Mouse (Mus musculus): ENCODE results near the gene Alox12b.

The Alox12b gene

DNA sequence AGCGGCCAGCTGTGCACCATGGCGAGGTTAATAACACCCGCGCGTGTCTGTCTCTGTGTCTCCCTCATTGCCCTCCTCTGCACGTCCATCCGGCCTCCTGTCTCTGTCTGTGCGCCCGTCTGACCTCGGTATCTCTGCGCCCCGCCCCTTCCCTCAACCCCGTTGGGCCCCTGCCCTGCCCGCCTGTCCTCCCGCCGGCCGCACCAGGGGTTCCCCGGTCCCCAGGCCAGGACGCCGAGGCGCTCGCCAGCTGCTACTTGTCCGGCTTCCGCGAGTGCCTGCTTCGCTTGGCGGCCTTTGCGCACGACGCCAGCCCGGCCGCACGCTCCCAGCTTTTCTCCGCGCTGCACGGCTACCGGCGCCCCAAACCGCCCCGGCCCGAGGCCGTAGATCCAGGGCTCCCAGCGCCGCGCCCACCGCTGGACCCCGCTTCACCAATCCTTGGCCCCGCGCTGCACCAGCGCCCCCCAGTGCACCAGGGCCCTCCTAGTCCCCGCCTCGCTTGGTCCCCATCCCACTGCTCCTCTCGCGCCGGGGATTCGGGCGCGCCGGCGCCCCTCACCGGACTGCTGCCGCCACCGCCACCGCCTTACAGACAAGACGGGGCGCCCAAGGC lies 34.3 kb upstream of the Alox12b start, which contains the start of gene 9130213A22Rik:
Gene 9130213A22Rik, minus strand, starts transcription at position 254 of the 616 bp plus-strand sequence.
- in situ Hi-C loops (cut with MboI, MseI), result loop anchor here (5.0 to 25.0 kb wide), 3 partner anchors 60 to 1115 kb away; partner anchors contain the start of genes 0610010K14Rik, Bcl6b, Gm21988 and Rnasek

DNA sequence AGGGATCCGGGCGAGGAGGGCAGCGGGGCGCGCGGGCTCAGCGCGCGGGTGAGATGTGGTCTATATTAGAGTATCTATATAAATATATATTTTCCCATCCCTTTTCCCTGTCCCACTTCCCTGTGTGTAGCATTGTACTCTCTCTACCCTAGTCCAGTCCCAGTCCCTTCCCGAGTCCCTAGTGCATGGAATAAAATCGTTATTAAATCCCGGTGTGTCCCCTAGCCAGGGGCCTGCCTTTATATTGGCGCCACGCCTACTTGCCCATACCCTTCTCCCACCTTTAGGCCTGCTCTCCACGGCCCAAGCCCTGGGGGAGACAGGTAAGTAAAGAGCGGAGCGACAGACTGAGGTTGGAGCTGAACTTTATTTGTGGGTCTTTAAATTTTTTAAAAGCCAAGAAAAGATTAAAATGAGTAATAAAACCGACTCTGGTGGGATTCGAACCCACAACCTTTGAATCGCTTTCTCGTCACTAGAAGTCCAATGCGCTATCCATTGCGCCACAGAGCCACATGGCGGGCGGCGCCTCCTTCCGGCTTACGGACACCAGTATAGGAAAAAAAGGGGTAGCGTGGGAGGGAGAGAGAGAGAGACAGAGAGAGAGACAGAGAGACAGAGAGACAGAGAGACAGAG lies 33.6 kb upstream of the Alox12b start:
- in situ Hi-C loops (cut with MboI, MseI), result loop anchor here (5.0 to 25.0 kb wide), 3 partner anchors 61 to 1114 kb away; partner anchors contain the start of genes 0610010K14Rik, Bcl6b, Gm21988 and Rnasek

DNA sequence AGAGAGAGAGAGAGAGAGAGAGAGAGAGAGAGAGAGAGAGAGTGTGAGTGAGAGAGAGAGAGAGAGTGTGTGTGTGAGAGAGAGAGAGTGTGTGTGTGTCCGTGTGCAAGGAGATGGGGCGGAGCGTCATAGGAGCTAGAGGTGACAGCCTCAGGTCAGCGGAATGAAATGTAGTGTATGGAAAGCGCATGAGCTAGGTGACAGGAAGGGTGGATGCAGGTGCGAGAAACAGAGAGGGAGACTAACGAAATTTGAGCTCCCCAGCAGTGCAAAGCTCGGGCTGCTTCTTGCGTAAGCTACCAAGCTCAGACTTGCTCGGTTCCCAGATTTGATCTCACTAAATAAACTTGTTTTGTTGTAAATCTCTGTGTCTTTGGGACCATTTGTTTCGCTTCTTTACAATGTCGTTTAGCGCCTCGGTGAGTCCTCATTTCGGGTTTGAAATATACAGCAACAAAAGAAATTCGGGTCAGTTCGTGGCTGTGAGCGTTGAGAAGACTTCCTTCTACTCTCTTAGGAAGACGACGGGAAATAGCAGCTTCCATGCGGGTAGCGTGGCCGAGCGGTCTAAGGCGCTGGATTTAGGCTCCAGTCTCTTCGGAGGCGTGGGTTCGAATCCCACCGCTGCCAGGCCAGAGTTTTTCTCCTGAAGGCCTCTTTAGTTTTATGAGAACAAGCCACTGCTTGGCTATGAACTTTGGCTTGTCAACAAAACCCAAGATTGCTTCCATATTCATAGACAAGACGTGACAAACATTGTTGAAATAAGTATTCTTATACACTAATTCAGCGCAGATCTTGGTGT lies 32.9 kb upstream of the Alox12b start:
- in situ Hi-C loops (cut with MboI, MseI), result loop anchor here (5.0 to 25.0 kb wide), 3 partner anchors 62 to 1113 kb away; partner anchors contain the start of genes 0610010K14Rik, Bcl6b, Gm21988 and Rnasek

DNA sequence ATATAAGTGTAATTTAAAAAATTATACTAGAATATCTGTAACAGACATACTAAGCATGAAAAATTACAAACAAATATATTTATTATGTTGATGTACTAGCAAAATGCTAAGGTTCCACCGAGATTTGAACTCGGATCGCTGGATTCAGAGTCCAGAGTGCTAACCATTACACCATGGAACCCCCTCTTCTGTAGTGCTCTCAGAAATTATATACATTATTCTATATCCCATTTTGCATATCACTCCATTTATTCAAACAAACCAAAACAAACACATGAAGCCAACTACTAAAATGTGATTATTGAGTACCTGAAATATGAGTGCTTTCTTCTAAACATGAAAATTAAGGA lies 32.3 kb upstream of the Alox12b start:
- in situ Hi-C loops (cut with MboI, MseI), result loop anchor here (5.0 to 25.0 kb wide), 3 partner anchors 62 to 1113 kb away; partner anchors contain the start of genes 0610010K14Rik, Bcl6b, Gm21988 and Rnasek

DNA sequence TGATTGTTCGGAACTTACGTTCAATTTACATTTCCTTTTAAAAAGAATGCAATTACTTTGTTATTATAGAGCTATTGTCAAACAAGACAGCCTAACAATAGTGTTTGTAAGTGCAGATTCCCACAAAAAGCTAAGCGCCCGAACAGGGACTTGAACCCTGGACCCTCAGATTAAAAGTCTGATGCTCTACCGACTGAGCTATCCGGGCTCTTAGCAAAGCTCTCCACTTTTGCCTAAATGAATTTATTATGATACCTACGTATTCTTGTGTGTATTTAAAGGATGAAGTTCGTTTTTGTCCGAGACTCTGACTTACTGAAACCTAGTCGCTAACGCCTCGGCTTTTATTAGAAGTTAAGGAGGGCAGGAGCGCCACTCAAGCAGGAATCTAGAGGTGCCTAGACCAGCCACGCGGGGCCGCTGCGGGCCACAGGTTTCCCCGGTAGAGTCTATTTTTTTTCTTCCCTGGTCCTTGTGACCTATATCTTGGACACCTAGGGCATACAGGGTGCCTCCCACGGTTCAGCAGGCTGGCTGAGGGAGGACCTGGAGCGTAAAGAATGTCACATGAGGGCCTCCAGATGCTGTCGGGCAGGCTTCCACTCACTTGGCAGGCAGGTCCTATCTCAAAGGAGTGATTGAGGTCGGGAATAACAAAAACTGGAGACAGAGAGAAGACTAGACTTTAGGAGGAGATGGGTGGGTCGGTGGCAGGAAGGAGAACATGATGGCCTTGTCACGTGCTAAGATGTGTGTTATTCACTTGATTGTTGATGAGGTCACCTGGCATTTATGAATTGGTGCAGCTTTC lies 31.5 kb upstream of the Alox12b start:
- in situ Hi-C loops (cut with MboI, MseI), result loop anchor here (10.0 kb wide), 1 partner anchor 920 kb away; no protein-coding TSS in a partner anchor

DNA sequence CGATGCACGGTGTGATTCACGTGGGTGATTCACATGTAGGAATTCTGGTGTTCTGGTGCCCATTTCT lies 31.1 kb upstream of the Alox12b start, which contains the start of gene Aloxe3:
Gene Aloxe3, plus strand, starts transcription at position 45 of the 67 bp plus-strand sequence.
- in situ Hi-C loops (cut with MboI, MseI), result loop anchor here (10.0 kb wide), 1 partner anchor 921 kb away; no protein-coding TSS in a partner anchor

DNA sequence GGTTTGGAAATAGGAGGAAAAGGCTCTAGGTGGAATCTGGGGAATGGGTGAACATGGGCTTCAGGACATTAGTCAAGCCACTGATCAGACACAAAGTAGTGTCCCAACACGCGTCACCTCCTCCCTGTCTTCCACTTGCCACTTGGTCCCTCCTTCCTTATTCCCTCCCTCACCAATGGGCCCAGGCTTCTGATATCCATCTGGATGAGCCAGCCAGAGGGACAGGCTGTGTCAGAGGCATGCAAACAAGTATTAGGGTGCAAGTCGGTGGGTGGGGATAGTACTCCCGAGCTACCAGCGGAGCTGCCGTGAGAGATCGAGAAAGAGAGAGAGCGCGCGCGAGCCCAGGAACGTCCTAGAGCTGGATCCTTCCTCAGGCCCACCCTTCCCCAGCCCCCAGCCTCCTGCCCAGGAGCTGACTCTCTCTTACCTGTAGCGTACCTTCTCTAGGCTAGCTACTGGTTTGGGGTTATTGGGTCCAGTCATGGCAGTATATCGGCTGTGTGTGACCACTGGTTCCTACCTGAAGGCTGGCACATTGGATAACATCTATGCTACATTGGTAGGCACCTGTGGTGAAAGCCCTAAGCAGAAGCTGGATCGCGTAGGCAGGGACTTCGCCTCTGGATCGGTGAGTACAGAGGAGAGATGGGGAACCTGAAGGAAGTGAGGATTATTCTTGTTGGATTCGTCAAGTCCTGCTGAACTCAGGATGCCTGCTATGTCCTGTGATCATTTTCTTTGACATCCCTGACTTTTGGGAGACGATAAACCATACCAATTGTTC lies 30.7 kb upstream of the Alox12b start:
- in situ Hi-C loops (cut with MboI, MseI), result loop anchor here (10.0 kb wide), 1 partner anchor 921 kb away; no protein-coding TSS in a partner anchor

DNA sequence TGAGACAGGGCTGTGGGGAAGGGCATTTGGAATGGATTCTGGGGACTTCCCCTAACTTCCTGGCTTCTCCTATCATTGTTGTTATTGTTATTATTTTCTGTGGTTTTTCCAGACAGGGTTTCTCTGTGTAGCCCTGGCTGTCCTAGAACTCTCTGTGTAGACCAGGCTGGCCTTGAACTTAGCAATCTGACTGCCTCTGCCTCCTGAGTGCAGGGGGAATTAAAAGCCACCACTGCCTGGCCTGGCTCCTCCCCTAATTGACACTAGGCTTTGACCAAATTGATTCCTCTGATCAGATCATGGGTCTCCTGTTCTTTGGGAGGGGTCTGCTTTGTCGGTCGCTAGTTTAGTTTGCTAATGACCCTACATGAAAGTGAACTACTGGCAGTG lies 30.1 kb upstream of the Alox12b start:
- in situ Hi-C loops (cut with MboI, MseI), result loop anchor here (10.0 kb wide), 1 partner anchor 922 kb away; no protein-coding TSS in a partner anchor

DNA sequence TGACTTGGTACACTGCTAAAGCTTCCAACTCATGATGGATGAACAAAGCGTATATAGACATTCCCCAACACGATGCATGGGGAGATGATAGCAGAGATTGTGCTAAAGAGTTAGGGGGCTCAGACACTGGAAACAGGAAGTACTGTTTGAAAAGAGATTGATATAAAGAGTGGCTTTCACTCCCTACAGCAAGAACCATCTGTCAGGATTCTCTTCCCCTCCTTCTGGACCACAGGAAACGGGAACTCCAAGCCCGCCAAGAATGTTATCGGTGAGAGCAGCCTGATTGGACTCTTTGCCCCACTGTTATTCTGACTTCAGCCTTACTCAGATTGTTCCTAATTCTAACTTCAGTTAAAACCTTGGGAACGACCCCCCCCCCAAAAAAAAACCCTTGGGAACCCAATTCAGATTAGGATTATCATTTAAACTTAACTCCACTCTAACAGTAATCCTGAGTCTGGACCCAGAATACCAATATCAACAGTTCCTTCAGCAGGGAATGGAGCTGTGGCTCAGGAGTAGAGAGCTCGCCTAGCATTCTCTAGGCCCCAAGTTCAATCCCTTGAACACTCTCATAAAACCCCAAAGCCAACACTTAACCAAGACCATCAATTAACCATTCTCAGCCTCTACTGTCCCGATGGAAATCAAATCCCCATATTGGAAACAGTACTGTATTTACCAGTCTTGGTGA lies 28.2 kb upstream of the Alox12b start:
- in situ Hi-C loops (cut with MboI, MseI), result loop anchor here (10.0 kb wide), 1 partner anchor 924 kb away; no protein-coding TSS in a partner anchor

DNA sequence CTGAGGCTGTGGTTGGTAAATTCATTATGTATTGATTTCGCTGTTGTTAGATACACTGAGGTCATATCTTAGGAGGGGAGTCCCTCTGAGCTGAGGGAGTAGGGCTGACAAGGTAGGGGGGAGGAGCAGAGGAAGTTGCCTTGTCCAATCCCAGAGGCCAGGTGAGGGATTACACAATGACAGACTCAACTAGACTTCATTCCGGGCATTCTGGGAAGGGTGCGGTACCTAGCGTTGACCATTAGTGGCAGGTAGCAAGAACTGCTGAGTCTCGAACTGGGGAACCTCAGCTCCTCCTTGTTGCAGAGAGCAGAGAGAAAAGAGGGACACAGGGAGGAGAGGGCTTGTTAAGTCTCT lies 23.2 kb upstream of the Alox12b start:
- in situ Hi-C loops (cut with MboI, MseI), result no loop called here

DNA sequence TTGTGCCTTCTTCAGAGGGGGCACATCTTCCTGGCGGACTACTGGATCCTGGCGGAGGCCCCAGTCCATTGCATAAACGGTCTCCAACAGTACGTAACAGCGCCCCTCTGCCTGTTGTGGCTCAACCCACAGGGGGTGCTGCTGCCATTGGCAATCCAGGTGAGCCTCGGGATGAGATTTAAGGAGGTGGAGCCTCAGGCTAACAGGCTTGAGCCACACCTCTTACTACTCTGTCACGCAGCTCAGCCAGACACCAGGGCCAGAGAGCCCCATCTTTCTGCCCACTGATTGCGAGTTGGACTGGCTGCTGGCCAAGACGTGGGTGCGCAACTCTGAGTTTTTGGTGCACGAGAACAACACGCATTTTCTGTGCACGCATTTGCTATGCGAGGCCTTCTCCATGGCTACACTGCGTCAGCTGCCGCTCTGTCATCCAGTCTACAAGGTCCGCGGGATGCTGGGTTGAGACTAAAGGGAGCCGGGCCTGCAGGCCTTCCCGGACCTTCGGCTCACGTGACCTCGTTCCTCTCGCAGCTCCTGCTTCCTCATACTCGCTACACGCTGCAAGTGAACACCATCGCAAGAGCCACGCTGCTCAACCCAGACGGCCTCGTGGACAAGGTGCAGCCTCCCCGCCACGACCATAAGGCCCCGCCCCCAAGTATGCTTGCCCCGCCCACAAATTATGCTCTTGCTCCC lies 22.7 kb upstream of the Alox12b start:
- in situ Hi-C loops (cut with MboI, MseI), result no loop called here

DNA sequence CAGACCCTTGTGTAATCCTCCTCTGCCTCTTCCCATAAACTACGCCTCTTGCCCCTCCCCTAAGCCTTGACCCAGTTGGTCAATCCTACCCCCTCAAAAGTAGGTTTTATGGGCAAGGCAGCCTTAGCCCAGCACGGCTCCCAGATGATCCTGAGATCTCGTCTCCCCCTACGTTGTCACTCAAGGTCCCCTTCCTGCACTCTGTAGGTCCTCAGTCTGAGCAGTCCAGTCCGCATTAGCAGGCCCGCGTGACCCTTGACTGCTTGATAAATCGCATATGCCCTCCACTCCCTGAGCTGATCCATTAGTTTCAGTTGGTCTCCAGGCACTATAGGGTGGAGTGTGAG lies 22.2 kb upstream of the Alox12b start:
- in situ Hi-C loops (cut with MboI, MseI), result no loop called here

DNA sequence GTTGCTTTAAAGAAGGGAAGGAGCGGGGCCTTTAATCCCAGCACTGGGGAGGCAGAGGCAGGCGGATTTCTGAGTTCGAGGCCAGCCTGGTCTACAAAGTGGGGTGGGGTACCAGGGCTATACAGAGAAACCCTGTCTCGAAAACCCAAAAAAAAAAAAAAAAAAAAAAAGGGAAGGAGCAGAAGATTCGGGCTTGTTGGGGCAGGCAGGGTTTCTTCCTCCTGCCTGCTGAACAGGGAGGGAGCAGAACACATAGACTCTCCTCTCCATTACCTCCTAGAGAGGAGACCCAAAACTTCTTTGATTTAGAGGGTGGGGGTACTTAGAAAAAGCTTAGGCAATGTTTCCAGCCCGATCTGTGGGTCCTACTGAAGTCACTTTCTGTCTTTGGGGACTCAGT lies 21.4 kb upstream of the Alox12b start:
- in situ Hi-C loops (cut with MboI, MseI), result no loop called here

DNA sequence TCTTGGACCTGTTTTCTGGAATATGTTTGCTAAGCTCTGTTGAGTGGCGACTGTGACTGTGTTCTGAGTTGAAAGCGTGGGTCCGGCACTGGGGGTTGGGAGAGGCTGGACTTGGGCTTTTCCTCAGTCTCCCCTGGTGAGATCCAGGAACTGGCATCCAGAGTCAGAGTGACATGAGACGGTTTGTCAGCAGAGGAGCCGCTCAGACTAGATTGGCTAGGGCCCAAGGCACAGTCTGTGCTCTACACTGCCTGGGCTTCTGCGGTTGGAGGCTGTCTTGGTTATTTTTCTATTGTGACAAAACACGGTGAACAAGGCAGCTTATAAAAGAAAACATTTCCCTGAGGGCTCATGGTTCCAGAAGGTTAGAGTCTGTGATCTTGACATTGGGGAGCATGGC lies 9.2 kb upstream of the Alox12b start:
- in situ Hi-C loops (cut with MboI, MseI), result no loop called here

DNA sequence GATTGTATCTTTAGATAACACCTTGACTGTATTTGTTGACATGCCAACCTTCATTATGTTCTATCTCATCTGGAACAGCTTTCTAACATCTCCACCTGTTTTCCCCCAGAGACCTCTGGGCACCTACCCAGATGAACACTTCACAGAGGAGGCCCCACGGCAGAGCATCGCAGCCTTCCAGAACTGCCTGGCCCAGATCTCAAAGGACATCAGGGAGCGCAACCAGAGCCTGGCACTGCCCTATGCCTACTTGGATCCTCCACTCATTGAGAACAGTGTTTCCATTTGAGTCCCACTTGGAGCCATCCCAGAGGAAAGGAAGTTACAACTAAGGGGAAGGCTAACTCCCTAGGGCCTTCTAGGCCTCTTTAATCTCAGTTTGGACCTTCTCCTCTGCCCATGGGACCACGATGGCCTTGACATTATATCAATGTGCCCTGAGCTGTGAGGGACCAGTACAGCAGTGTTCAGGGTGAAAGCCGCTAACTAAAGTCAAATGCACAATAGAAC lies 8.3 kb upstream of the Alox12b start:
- in situ Hi-C loops (cut with MboI, MseI), result no loop called here

DNA sequence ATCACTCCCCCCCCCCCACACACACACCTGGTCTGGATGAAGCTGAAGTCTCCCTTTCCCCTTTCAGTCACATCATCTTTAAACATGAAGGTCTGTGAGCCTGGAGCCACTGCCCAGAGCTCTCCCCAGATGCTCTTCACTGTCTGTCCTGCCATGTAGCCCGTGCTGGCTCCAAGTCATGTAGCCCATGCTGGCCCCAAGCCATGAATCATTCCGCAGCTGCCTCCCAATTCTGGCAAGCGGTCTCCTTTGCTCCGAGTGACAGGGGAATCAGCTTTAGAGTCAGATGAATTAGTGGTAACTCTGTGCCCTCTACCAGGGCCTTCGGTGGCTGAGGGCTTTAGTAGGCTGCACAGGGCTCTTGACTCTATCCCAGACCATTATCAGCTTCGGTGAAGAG lies 7.1 kb upstream of the Alox12b start:
- in situ Hi-C loops (cut with MboI, MseI), result no loop called here

DNA sequence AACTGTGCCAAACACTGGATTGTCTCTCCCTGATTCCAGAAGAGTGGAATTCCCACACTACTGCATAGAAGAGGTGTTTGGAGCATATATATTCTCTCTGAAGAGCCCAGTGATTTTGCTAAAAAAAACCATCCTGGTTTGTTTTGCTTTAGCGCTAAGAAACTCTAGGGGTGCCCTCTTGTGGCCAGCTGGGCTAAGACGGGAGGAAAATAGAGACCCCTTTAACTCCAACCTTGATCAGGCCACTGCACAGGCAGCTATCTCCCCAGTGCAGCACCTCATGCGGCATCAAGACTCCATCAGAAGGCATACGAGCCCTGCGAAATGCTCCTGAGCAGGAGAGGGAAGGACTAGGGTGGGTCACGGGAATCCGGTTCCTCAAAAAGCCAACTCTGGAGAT lies 6.3 kb upstream of the Alox12b start:
- in situ Hi-C loops (cut with MboI, MseI), result no loop called here

DNA sequence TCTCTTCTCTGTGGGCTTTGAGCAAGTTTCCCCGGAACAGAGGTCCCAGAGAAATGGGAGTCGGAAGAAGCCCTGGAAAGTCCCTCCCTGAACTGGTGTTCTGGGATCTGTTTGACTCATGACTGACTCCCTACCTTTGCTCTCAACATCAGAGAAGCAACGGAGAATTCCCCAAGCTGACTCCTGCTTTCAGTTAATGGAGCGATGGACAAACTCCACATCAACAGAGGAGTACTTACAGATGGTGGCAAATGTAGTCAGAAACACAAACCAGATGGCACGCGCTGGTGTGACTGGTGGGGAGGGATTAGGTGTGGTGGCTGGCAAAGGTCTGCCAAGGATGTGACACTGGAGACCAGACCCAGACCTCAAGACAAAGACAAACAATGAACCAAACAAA lies 5.8 kb upstream of the Alox12b start:
- in situ Hi-C loops (cut with MboI, MseI), result no loop called here

DNA sequence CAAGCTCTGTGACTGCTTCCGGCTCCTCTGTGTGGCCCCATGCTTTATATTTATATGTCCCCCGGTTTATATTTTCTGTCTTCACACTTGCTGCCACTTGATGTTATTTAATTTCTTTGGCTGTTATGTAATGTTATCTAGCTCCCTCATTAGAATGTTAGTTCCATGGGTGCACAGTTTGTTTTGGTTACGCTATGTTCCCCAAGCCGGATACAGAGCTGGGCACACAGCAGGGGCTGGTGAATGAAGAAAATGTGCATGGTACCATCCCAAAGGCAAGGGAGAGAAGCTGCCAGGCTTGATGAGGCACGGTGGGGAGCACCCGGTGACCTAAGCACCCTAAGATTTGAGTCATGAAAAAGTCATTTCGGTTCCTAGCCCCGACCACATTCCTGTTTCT lies 3.0 kb upstream of the Alox12b start:
- in situ Hi-C loops (cut with MboI, MseI), result no loop called here

DNA sequence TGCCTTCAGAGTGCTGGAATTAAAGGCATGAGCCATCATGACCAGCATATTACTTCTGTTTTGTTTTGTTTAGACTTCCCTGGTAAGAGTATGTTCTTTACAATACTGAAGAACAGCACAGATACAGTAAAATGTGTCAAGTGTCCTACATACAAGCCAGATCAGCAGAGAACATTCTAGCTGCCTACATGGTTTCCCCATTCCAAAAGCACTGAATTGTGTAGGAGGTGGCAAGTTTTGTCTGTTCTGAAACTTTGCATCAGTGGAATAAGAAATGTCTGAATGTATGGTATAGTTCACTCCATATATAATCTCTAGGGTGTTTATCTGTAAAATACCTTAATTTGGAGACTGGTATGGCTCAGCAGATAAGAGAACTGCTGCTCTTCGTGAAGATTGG lies 1.4 kb upstream of the Alox12b start:
- in situ Hi-C loops (cut with MboI, MseI), result no loop called here
